Comparison of ENCODE assay signal across 8 mouse cellular contexts in the genomic region with DNA sequence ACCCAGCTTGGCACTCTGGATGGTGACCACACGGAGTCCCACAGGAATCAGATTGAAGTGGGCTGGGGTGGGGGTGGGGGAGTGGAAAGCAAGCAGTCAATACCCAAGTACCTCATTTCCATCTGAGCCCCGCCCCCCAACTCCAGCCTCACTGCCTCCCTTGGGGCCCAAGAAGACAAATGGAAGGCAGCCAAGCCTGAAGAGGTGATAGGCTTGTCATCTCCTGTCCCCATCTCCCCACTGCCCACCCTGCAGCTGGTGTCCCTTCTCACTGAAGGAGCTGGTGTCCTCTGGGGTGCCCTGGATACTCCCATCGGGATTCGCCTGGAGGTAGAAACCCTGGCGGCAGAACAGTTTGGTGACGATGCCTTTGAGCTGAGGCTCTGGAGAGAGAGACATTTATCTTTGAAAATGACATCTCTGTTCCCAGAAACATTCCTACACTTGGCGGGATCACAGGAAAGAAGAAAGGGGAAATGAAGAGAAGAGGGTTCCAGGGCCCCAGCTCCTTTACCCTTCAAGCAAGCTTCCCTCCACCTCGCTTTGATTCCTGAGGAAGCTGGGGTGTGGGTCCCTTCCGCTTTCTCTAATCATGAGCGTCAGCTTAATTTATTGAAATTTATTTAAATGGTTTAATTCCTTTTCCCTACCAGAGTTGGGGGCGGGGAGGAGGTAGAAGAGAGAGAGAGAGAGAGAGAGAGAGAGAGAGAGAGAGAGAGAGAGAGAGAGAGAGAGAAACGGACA. TPM values are rescaled to one million over a fixed set of nuclear protein-coding genes. Genes with fewer than 3 reads are reported as not detected.
DNase-seq lines count a peak whose midpoint lies in the region; ATAC-seq and TF ChIP-seq lines count a peak whose summit lies in the region.

No protein-coding gene starts in this region.

- no peak for ATAC-seq in kidney, embryonic 15.5 days (replicated peaks; ENCODE audit: low FRiP score)
- peak; percentile 30; the same call in 1 of the 2 replicates for ATAC-seq in hindbrain, embryonic 11.5 days (ENCODE audit: low FRiP score)
- no peak for ATAC-seq in midbrain, embryonic 15.5 days (replicated peaks)

- H3K4me3 ChIP-seq in kidney, embryonic 15.5 days (replicated peaks): peak overlapping the region; percentile 61
- H3K4me3 ChIP-seq in hindbrain, embryonic 11.5 days (ENCODE audit: low read depth, low read length): peak overlapping the region; percentile 54
- peak overlapping the region; percentile 74 for H3K4me3 ChIP-seq in midbrain, embryonic 15.5 days
- H3K4me3 ChIP-seq in thymus, adult 2 months (ENCODE audit: control insufficient read depth, insufficient read depth, low read length): no peak overlapping the region

- peaks cover 73% of the 10 kb centered on the region for H3K4me1 ChIP-seq in kidney, embryonic 15.5 days
- H3K4me1 ChIP-seq in hindbrain, embryonic 11.5 days (replicated peaks; ENCODE audit: control insufficient read depth, insufficient read depth, low read length): peaks cover 19% of the 10 kb centered on the region
- H3K4me1 ChIP-seq in midbrain, embryonic 15.5 days: peaks cover 59% of the 10 kb centered on the region
- peaks cover 36% of the 10 kb centered on the region for H3K4me1 ChIP-seq in thymus, adult 2 months (replicated peaks; ENCODE audit: control insufficient read depth, insufficient read depth, low read length)

- no peak for TF ChIP-seq POLR2A in thymus, adult 2 months (IDR thresholded peaks at IDR 0.05; ENCODE audit: control insufficient read depth, extremely low read depth, insufficient read depth, low read length, poor library complexity)

- peak overlapping the region; percentile 83; the same call in 1 of the 2 replicates for H3K27ac ChIP-seq in kidney, embryonic 15.5 days
- H3K27ac ChIP-seq in hindbrain, embryonic 11.5 days (ENCODE audit: low read depth, low read length): peak overlapping the region; percentile 89
- peak overlapping the region; percentile 98 for H3K27ac ChIP-seq in midbrain, embryonic 15.5 days
- H3K27ac ChIP-seq in thymus, adult 2 months (ENCODE audit: control insufficient read depth, insufficient read depth, low read length): no peak overlapping the region

- H3K27me3 ChIP-seq in kidney, embryonic 15.5 days: peaks cover 50% of the 10 kb centered on the region
- H3K27me3 ChIP-seq in hindbrain, embryonic 11.5 days (ENCODE audit: control insufficient read depth, insufficient read depth, low read length): peaks cover 44% of the 10 kb centered on the region
- peaks cover 12% of the 10 kb centered on the region for H3K27me3 ChIP-seq in midbrain, embryonic 15.5 days (replicated peaks)
- peaks cover 20% of the 10 kb centered on the region; the same call in 1 of the 2 replicates for H3K27me3 ChIP-seq in thymus, adult 2 months (ENCODE audit: control insufficient read depth, insufficient read depth, low read length)

- WGBS in kidney, embryonic 15.5 days: 19% methylated on average over 12 of the region's 12 CpGs
- WGBS in hindbrain, embryonic 11.5 days: 20% methylated on average over 11 of the region's 12 CpGs
- 8% methylated on average over 11 of the region's 12 CpGs for WGBS in midbrain, embryonic 15.5 days
- WGBS in thymus, adult 2 months: 34% methylated on average over 11 of the region's 12 CpGs

- DNase-seq in kidney, postnatal 36 days: no peak
- peak; percentile 74 for DNase-seq in MEL-GATA-1-ER (ENCODE audit: extremely low read depth, low read depth)
- DNase-seq in hindbrain, embryonic 11.5 days (ENCODE audit: low spot score): peak; percentile 76
- DNase-seq in frontal cortex, postnatal 10 days (ENCODE audit: low spot score in 2 of 2): no peak
- no peak for DNase-seq in layer of hippocampus, adult 9-10 months (ENCODE audit: low spot score)
- no peak for DNase-seq in thymus, adult 2 months

- peak overlapping the region; percentile 93 for H3K4me2 ChIP-seq in kidney, embryonic 15.5 days
- peak overlapping the region; percentile 73 for H3K4me2 ChIP-seq in hindbrain, embryonic 11.5 days (replicated peaks; ENCODE audit: low read depth, low read length)
- H3K4me2 ChIP-seq in midbrain, embryonic 15.5 days: peak overlapping the region; percentile 86

- H3K36me3 ChIP-seq in kidney, embryonic 15.5 days: no peaks in the 10 kb centered on the region
- H3K36me3 ChIP-seq in hindbrain, embryonic 11.5 days (ENCODE audit: control insufficient read depth, insufficient read depth, low read length): no peaks in the 10 kb centered on the region
- H3K36me3 ChIP-seq in midbrain, embryonic 15.5 days (replicated peaks): no peaks in the 10 kb centered on the region
- H3K36me3 ChIP-seq in thymus, adult 2 months (ENCODE audit: control insufficient read depth, insufficient read depth, low read length): no peaks in the 10 kb centered on the region

- H3K9ac ChIP-seq in kidney, embryonic 15.5 days: no peak overlapping the region
- peak overlapping the region; percentile 11; the same call in 1 of the 2 replicates for H3K9ac ChIP-seq in hindbrain, embryonic 11.5 days (ENCODE audit: low read depth, low read length)
- H3K9ac ChIP-seq in midbrain, embryonic 15.5 days: peak overlapping the region; percentile 66

- no peaks in the 10 kb centered on the region for H3K9me3 ChIP-seq in kidney, embryonic 15.5 days (replicated peaks)
- H3K9me3 ChIP-seq in hindbrain, embryonic 11.5 days (ENCODE audit: control insufficient read depth, low read length): no peaks in the 10 kb centered on the region
- H3K9me3 ChIP-seq in midbrain, embryonic 15.5 days: no peaks in the 10 kb centered on the region

- TF ChIP-seq CTCF in thymus, adult 2 months (IDR thresholded peaks at IDR 0.05; ENCODE audit: borderline replicate concordance, control insufficient read depth, extremely low read depth, insufficient read depth, low read length, poor library complexity): no peak

RNA-seq across cellular contexts. Expression of a gene that starts 2.1 kb away (rescaled TPM):
- 2.0 and 2.5 TPM in 2 replicates for polyA plus RNA-seq in kidney, embryonic 15.5 days (2015; fragmentation: Nextera tagmentation; extraction: Ambion mirVana)
- polyA plus RNA-seq in hindbrain, embryonic 11.5 days (2014; fragmentation: Nextera tagmentation; extraction: Ambion mirVana): 2.2 and 2.8 TPM in 2 replicates
- polyA plus RNA-seq in midbrain, embryonic 15.5 days (2015; fragmentation: Nextera tagmentation; extraction: Ambion mirVana): 3.7 and 4.5 TPM in 2 replicates
- polyA plus RNA-seq in thymus, adult 2 months (2012; rRNA removed): 1.7 and 2.4 TPM in 2 replicates

RNA-seq across cellular contexts. Expression of a gene that starts 3.8 kb away (rescaled TPM):
- 11.4 and 12.3 TPM in 2 replicates for polyA plus RNA-seq in kidney, embryonic 15.5 days (2015; fragmentation: Nextera tagmentation; extraction: Ambion mirVana)
- polyA plus RNA-seq in hindbrain, embryonic 11.5 days (2014; fragmentation: Nextera tagmentation; extraction: Ambion mirVana): 1.2 and 1.5 TPM in 2 replicates
- 0.98 and 1.2 TPM in 2 replicates for polyA plus RNA-seq in midbrain, embryonic 15.5 days (2015; fragmentation: Nextera tagmentation; extraction: Ambion mirVana)
- polyA plus RNA-seq in thymus, adult 2 months (2012; rRNA removed): 12.9 and 15.7 TPM in 2 replicates

RNA-seq across cellular contexts. Expression of a gene that starts 5.9 kb away (rescaled TPM):
- polyA plus RNA-seq in kidney, embryonic 15.5 days (2015; fragmentation: Nextera tagmentation; extraction: Ambion mirVana): 8.3 TPM in 2 replicates
- 0.83 and 0.93 TPM in 2 replicates for polyA plus RNA-seq in hindbrain, embryonic 11.5 days (2014; fragmentation: Nextera tagmentation; extraction: Ambion mirVana)
- 0.74 and 0.86 TPM in 2 replicates for polyA plus RNA-seq in midbrain, embryonic 15.5 days (2015; fragmentation: Nextera tagmentation; extraction: Ambion mirVana)
- polyA plus RNA-seq in thymus, adult 2 months (2012; rRNA removed): 4.7 and 5.1 TPM in 2 replicates

RNA-seq across cellular contexts. Expression of a gene that starts 15.5 kb away (rescaled TPM):
- polyA plus RNA-seq in kidney, embryonic 15.5 days (2015; fragmentation: Nextera tagmentation; extraction: Ambion mirVana): not detected in 2 replicates
- not detected in 2 replicates for polyA plus RNA-seq in hindbrain, embryonic 11.5 days (2014; fragmentation: Nextera tagmentation; extraction: Ambion mirVana)
- polyA plus RNA-seq in midbrain, embryonic 15.5 days (2015; fragmentation: Nextera tagmentation; extraction: Ambion mirVana): not detected in 2 replicates
- polyA plus RNA-seq in thymus, adult 2 months (2012; rRNA removed): 0.05 TPM in 1 of 2 replicates, not detected in the other

RNA-seq across cellular contexts. Expression of a gene that starts 18.7 kb away (rescaled TPM):
- not detected in 2 replicates for polyA plus RNA-seq in kidney, embryonic 15.5 days (2015; fragmentation: Nextera tagmentation; extraction: Ambion mirVana)
- polyA plus RNA-seq in hindbrain, embryonic 11.5 days (2014; fragmentation: Nextera tagmentation; extraction: Ambion mirVana): not detected in 2 replicates
- polyA plus RNA-seq in midbrain, embryonic 15.5 days (2015; fragmentation: Nextera tagmentation; extraction: Ambion mirVana): not detected in 2 replicates
- polyA plus RNA-seq in thymus, adult 2 months (2012; rRNA removed): 0.22 TPM in 1 of 2 replicates, not detected in the other

Comparison
In these comparisons a context has a peak if more than half of its experiments do, and no peak if none do; other contexts are left out.
1. DNase-seq: peak in MEL-GATA-1-ER (single experiment) and hindbrain, embryonic 11.5 days (single experiment); none in kidney, postnatal 36 days (0 of 2), frontal cortex, postnatal 10 days (0 of 2), layer of hippocampus, adult 9-10 months (single experiment) and thymus, adult 2 months (single experiment).
2. Peak in every context shown above with its lines, with median percentiles within 50 percentile points of each other: H3K4me2 ChIP-seq.